Mouse (Mus musculus): ENCODE results near the gene Cenph.

GRCm38 (mm10) chr13:100775252-100776055 lies at the start of gene Cenph:
- TF ChIP-seq CTCF (IDR thresholded peaks at IDR 0.05; ENCODE audit: control insufficient read depth, insufficient read depth, insufficient replicate concordance, low read depth, low read length) = no peak
- peak; percentile 62 for TF ChIP-seq POLR2A (IDR thresholded peaks at IDR 0.05; ENCODE audit: control insufficient read depth, low read depth, low read length)

Measured in testis, adult 2 months (tissue).